Comparison of ENCODE assay signal across 9 mouse cellular contexts in the genomic region with DNA sequence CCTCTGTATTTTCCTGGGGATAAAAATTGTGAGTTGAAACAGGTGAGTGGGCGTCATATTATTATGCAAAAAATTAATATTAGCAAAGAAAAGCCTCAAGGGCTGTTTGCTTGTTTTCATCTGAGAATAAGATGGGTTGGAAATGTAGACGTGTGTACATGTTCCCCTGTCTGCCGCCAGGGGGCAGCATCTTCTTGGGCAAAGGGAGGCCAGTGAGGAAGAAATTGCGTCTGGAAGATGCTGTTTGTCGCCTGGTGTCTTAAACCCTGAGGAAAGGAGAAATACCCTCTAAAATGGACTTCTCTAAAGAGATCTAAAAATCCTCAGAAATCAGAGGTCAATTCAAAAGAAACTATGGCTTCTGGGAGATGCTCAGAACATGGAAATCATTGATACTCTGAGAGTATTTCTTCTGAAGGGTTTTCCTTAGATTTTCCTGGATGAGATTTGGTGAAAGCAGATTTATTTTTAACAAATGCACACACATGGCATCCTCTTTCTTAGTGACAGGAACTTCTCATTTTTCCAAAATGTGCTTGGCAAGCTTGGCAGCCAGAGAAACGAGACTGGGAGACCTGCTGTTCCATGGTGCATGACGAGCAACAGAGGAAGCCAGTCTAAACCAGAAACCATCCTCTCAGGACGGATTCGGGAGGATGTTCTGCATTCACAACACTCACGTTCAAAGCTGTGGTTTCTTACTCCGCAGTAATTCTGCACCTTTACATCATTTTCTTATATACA.
DNase-seq lines count a peak whose midpoint lies in the region; ATAC-seq and TF ChIP-seq lines count a peak whose summit lies in the region.
"Had no signal": no experiment of that assay in that cellular context is flagged by ENCODE, and none has a peak within 500 bp of the region (broad histone marks: within the 10 kb centered on the region; RNA-seq: fewer than 3 reads in every experiment).

No protein-coding gene starts in this region.

- TF ChIP-seq CTCF in hindbrain, postnatal 0 days (IDR thresholded peaks at IDR 0.05; ENCODE audit: low read depth): peak; percentile 97
- peak; percentile 76; the same call in 1 of the 2 replicates for TF ChIP-seq CTCF in small intestine, adult 2 months (IDR thresholded peaks at IDR 0.05; ENCODE audit: extremely low read depth, insufficient read length, insufficient replicate concordance, low read depth, low read length)

- H3K4me2 ChIP-seq in intestine, embryonic 14.5 days (ENCODE audit: low read length): no peak overlapping the region
- no peak overlapping the region for H3K4me2 ChIP-seq in intestine, embryonic 15.5 days (replicated peaks)
- 0 out of 2 replicates have a peak overlapping the region, but pooled peaks have one; percentile 14 for H3K4me2 ChIP-seq in hindbrain, postnatal 0 days (ENCODE audit: low read depth, low read length)
- no peak overlapping the region for H3K4me2 ChIP-seq in midbrain, embryonic 11.5 days

- no peak overlapping the region for H3K27ac ChIP-seq in intestine, embryonic 14.5 days (ENCODE audit: low read depth)
- no peak overlapping the region for H3K27ac ChIP-seq in intestine, embryonic 15.5 days
- H3K27ac ChIP-seq in hindbrain, postnatal 0 days: peak overlapping the region; percentile 43; the same call in 1 of the 2 replicates
- H3K27ac ChIP-seq in midbrain, embryonic 11.5 days (ENCODE audit: low read depth, low read length): no peak overlapping the region
- no peak overlapping the region for H3K27ac ChIP-seq in small intestine, adult 2 months (ENCODE audit: insufficient read depth, low read depth, low read length)

- 34% methylated on average over 11 of the region's 11 CpGs for WGBS in intestine, embryonic 14.5 days
- 32% methylated on average over 11 of the region's 11 CpGs for WGBS in intestine, embryonic 15.5 days
- 22% methylated on average over 11 of the region's 11 CpGs for WGBS in hindbrain, postnatal 0 days
- 40% methylated on average over 11 of the region's 11 CpGs for WGBS in midbrain, embryonic 11.5 days
- 42% methylated on average over 11 of the region's 11 CpGs for WGBS in small intestine, adult 2 months

- no peak overlapping the region for H3K4me3 ChIP-seq in intestine, embryonic 14.5 days (ENCODE audit: low read depth, low read length)
- H3K4me3 ChIP-seq in intestine, embryonic 15.5 days (replicated peaks): no peak overlapping the region
- no peak overlapping the region for H3K4me3 ChIP-seq in hindbrain, postnatal 0 days (ENCODE audit: low read length)
- H3K4me3 ChIP-seq in midbrain, embryonic 11.5 days (ENCODE audit: low read depth, low read length): no peak overlapping the region
- no peak overlapping the region for H3K4me3 ChIP-seq in small intestine, adult 2 months (ENCODE audit: low read depth, low read length)
- H3K4me3 ChIP-seq: myocyte had no signal

- H3K36me3 ChIP-seq in intestine, embryonic 14.5 days (ENCODE audit: control insufficient read depth, insufficient read depth, low read length): no peaks in the 10 kb centered on the region
- no peaks in the 10 kb centered on the region for H3K36me3 ChIP-seq in intestine, embryonic 15.5 days
- no peaks in the 10 kb centered on the region for H3K36me3 ChIP-seq in hindbrain, postnatal 0 days (ENCODE audit: insufficient read depth, low read length)
- no peaks in the 10 kb centered on the region for H3K36me3 ChIP-seq in midbrain, embryonic 11.5 days (ENCODE audit: control insufficient read depth, insufficient read depth, low read length)
- no peaks in the 10 kb centered on the region for H3K36me3 ChIP-seq in small intestine, adult 2 months (ENCODE audit: control insufficient read depth, insufficient read depth, low read length)

- no peak for TF ChIP-seq POLR2A in small intestine, adult 2 months (IDR thresholded peaks at IDR 0.05; ENCODE audit: low read depth, low read length)

- no peaks in the 10 kb centered on the region for H3K27me3 ChIP-seq in intestine, embryonic 14.5 days (replicated peaks; ENCODE audit: control insufficient read depth, insufficient read depth, low read length)
- H3K27me3 ChIP-seq in intestine, embryonic 15.5 days (replicated peaks): no peaks in the 10 kb centered on the region
- no peaks in the 10 kb centered on the region for H3K27me3 ChIP-seq in hindbrain, postnatal 0 days (ENCODE audit: insufficient read depth, low read length)
- H3K27me3 ChIP-seq in midbrain, embryonic 11.5 days (ENCODE audit: control insufficient read depth, insufficient read depth, low read length): no peaks in the 10 kb centered on the region
- no peaks in the 10 kb centered on the region for H3K27me3 ChIP-seq in small intestine, adult 2 months (ENCODE audit: control insufficient read depth, insufficient read depth, low read length)

- no peaks in the 10 kb centered on the region for H3K9me3 ChIP-seq in intestine, embryonic 14.5 days (ENCODE audit: control insufficient read depth, low read length)
- H3K9me3 ChIP-seq in intestine, embryonic 15.5 days: no peaks in the 10 kb centered on the region
- H3K9me3 ChIP-seq in hindbrain, postnatal 0 days (ENCODE audit: low read length): no peaks in the 10 kb centered on the region
- no peaks in the 10 kb centered on the region for H3K9me3 ChIP-seq in midbrain, embryonic 11.5 days (ENCODE audit: control insufficient read depth, low read length)

- ATAC-seq in intestine, embryonic 14.5 days (replicated peaks; ENCODE audit: low FRiP score, low TSS enrichment, low read depth): no peak; the same call in 1 of the 2 replicates
- ATAC-seq in intestine, embryonic 15.5 days: no peak
- ATAC-seq in hindbrain, postnatal 0 days: peak; percentile 84
- peak; percentile 86 for ATAC-seq in midbrain, embryonic 11.5 days (ENCODE audit: low FRiP score)

- no peaks in the 10 kb centered on the region for H3K4me1 ChIP-seq in intestine, embryonic 14.5 days (replicated peaks; ENCODE audit: control insufficient read depth, insufficient read depth, low read length)
- H3K4me1 ChIP-seq in intestine, embryonic 15.5 days (replicated peaks): no peaks in the 10 kb centered on the region
- H3K4me1 ChIP-seq in hindbrain, postnatal 0 days (ENCODE audit: insufficient read depth, low read length): peaks cover 7% of the 10 kb centered on the region; the same call in 1 of the 2 replicates
- no peaks in the 10 kb centered on the region for H3K4me1 ChIP-seq in midbrain, embryonic 11.5 days (ENCODE audit: control insufficient read depth, insufficient read depth, low read length)
- H3K4me1 ChIP-seq in small intestine, adult 2 months (ENCODE audit: control insufficient read depth, insufficient read depth, insufficient read length, low read length): no peaks in the 10 kb centered on the region

- DNase-seq in intestine, embryonic 14.5 days (ENCODE audit: low spot score): peak; percentile 77
- DNase-seq in cerebellum, postnatal 10 days: peak; percentile 94 to 95
- DNase-seq in frontal cortex, postnatal 10 days (ENCODE audit: low spot score in 2 of 2): peak; percentile 48 to 77
- DNase-seq in hindbrain, postnatal 0 days (ENCODE audit: low spot score): peak; percentile 92
- DNase-seq in left cerebral cortex, adult 8-10 months (ENCODE audit: low spot score in 2 of 2): peak; percentile 36 to 51
- peak; percentile 93 for DNase-seq in midbrain, embryonic 11.5 days (ENCODE audit: low spot score, missing footprints)

- no peak overlapping the region for H3K9ac ChIP-seq in intestine, embryonic 14.5 days (ENCODE audit: low read length)
- no peak overlapping the region for H3K9ac ChIP-seq in intestine, embryonic 15.5 days
- no peak overlapping the region for H3K9ac ChIP-seq in hindbrain, postnatal 0 days (replicated peaks; ENCODE audit: low read length)
- no peak overlapping the region for H3K9ac ChIP-seq in midbrain, embryonic 11.5 days (ENCODE audit: low read length)

Comparison
In these comparisons a context has a peak if more than half of its experiments do, and no peak if none do; other contexts are left out.
1. ATAC-seq: peak in hindbrain, postnatal 0 days (single experiment) and midbrain, embryonic 11.5 days (single experiment); none in intestine, embryonic 14.5 days (single experiment) and intestine, embryonic 15.5 days (single experiment).
2. DNase-seq: peak in every context shown above with its lines; median percentile 94 in cerebellum, postnatal 10 days; 93 in midbrain, embryonic 11.5 days; 92 in hindbrain, postnatal 0 days; 77 in intestine, embryonic 14.5 days; 62 in frontal cortex, postnatal 10 days; 44 in left cerebral cortex, adult 8-10 months.